Mouse (Mus musculus) megakaryocyte, embryonic 14.5 days (primary cell): ENCODE measurements around the gene Synj2.

Source experiments
- FLI1 ChIP-seq: IDR thresholded peaks from 2 replicates; pipeline ENCODE4 v1.6.1; 2012; ENCODE audit warnings: low read length, inconsistent platforms, mixed read lengths
- GATA1 ChIP-seq: IDR thresholded peaks from 3 replicates; pipeline ENCODE4 v1.6.1; 2012; ENCODE audit warnings: mixed read lengths, low read length, inconsistent platforms, borderline replicate concordance

- TF ChIP-seq GATA1 (no peak), FLI1 (no peak)
Observed at GRCm38 (mm10) chr17:6063532-6063931, 122.5 kb downstream of the Synj2 start.
